Mouse (Mus musculus) CD4-positive, CD25-positive, alpha-beta regulatory T cell, adult 4 months (primary cell): Measurements from ENCODE around the gene Ncf2. TPM values are rescaled to one million over a fixed set of nuclear protein-coding genes. Genes with fewer than 3 reads are reported as not detected.

Experiments
- ATAC-seq: one replicate; pipeline ENCODE4 v1.8.0; 2017
- polyA plus RNA-seq, 2 experiments: library from polyadenylated mRNA; unstranded; fragments of 100-300 nt; shearing (Covaris generic); gene quantifications; one replicate each; pipeline ENCODE4 v1.2.1; 2017

Gene Ncf2
- polyA plus RNA-seq, 2 experiments from 2014 or later = 2.9 to 6.9 TPM

DNA sequence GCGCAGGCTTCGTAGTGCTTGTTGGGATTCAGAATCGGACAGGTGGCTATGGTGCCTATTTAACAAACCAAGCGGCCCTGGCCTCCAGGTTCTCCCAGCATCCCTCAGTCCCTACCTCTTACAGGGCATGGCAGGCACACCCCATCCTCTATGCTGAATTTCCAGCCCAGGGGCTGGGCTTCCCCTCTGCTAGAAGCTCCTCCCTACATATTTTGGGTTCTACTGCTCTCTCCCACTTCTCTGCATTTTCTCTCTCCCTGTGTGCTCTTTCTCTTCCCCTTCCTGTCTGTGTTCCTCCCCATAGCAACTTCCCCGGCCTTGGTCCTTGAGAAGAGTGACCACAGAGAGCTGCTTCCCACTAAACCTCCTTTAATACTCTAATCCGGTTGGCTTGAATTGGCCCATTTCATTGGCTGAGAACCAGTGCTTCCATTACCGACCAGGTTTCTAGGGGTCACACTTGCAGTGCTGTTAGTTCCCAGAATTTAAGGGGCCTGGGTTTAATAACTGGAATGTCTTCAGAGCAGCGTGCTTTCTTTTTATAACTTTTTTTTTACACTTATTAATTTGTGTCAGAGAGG is 3.2 kb upstream of the Ncf2 start:
- ATAC-seq = no peak

DNA sequence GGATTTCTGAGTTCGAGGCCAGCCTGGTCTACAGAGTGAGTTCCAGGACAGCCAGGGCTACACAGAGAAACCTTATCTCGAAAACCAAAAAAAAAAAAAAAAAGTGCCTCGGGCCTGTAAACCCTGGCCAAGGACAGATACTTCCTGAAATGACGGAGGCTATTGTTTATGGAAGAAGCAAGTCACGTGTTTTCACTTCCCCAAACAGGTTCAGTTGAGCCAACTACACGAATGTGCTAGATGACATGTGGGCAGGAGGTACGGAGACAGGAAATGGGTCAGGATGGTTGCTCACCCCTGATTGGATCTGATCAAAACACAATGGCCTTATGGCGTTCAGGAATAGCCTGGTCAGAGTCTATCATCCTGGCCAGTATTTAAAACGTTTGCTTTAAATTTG is 1.9 kb upstream of the Ncf2 start:
- no peak for ATAC-seq

DNA sequence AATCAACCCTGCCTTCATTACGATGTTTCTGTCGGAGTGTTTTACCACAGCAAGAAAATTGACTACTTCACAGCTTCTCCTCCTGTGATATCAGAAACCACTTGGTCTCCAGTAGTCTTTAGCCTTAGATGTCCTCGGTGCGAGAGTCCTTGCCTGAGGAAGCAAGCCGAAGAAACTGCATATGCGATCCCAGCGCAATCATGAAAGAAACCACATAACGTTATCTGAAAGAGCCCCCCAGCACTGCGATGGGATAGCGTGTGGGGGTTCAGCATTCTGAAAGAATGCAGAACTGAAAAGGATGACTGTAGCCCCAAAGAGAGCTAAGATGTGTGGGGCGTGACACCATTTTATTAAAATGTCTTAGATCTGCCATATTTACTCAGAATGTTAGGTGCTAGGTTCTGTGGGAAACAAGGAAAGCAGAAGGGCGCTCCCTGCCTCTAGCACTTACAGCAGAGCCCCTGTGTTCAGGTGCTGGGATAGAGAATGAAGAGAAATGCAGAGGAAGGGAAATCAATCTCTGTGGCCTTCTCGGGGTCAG is 711 bp downstream of the Ncf2 start:
- ATAC-seq = no peak

- ATAC-seq = no peak
Observed at GRCm38 (mm10) chr1:152804907-152805306, 4.9 kb downstream of the Ncf2 start.

- ATAC-seq = no peak
Observed at GRCm38 (mm10) chr1:152807619-152808391, 7.8 kb downstream of the Ncf2 start.

GRCm38 (mm10) chr1:152808392-152808680 is 8.3 kb downstream of the Ncf2 start:
- ATAC-seq = no peak

DNA sequence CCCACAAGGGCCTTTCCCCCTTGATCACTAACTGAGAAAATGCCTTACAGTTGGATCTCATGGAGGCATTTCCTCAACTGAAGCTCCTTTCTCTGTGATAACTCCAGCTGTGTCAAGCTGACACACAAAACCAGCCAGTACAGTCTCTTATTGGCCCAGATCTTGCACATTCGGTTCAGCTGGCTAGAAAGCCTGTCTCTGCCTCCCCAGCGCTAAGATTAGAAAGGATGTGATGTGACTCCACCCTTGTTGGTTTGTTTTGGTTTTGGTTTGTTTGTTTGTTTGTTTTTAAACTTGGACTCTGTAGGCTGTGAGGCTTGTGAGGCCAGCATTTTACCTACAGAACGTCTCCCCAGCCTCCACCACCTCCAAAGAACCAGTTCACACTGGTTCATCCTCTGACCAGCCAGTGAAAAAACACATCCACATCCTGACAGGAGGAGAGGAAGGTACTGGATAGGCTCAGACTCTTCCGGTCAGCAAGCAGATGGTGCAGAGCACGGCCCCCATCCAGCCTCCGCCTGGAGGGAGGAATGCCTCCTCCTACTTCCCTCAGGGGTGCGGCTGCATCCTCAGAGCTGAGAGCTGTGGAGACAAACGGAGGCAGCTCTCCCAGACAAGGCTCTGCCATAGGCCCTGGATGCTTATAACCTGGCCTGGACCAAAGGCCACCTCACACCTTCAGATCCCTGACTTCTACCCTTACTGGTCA is 9.7 kb downstream of the Ncf2 start:
- no peak for ATAC-seq

- no peak for ATAC-seq
Observed at GRCm38 (mm10) chr1:152810533-152811439, 10.8 kb downstream of the Ncf2 start.

- ATAC-seq = no peak
Observed at GRCm38 (mm10) chr1:152815265-152815701, 15.3 kb downstream of the Ncf2 start.

DNA sequence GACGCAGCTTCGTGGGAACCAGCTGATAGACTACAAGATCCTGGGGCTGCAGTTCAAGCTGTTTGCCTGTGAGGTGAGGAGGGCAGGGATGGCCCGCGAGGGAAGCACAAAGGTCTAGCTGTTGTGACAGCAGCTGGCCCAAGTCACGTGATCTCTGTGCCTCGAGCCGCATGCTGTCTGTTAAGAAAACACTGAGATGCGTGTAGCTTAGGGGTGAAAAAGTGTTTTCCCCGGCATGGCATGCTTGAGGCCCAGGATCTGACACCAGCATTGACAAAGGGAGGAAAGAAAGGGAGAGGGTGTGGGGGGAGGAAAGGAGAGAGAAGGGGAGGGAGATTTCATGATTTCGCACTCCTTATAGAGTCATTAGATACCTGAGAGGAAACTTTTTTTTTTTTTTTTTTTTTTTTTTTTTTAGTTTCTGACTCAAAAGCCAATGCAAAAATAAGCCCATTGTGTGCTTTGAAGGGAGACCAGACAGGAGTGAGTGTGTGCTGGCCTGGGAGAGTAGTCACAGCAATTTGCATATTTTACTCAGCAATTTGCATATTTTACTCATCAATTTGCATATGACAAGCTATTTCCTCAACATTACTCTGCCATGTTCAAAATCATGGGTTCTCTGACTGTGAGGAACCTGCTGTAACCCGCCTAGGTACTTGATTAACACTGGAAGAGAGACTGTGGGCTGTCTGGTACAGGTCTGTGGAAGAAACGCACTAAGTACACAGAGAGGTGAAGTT is 17.2 kb downstream of the Ncf2 start:
- ATAC-seq = no peak

DNA sequence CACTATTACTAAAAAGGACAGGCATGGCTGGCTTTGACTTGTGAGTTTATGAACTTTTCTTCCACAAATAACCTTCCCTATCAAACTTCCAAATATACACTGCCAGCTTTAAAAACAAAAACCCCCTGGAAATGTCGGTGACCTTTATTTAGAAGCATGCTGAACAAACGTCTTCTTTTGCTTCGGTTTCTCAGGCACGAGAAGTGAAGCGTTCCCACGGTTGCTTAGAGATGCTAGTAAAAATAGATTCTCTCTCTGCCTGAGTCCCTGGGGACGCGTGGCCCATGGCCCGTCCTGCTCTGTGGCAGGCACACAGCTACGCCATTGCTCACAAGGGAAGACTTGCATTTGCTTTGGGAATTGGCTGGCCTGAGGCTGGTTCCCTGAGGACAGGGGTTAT is 17.8 kb downstream of the Ncf2 start:
- ATAC-seq = no peak

- ATAC-seq = no peak
Observed at GRCm38 (mm10) chr1:152819558-152819957, 19.6 kb downstream of the Ncf2 start.

DNA sequence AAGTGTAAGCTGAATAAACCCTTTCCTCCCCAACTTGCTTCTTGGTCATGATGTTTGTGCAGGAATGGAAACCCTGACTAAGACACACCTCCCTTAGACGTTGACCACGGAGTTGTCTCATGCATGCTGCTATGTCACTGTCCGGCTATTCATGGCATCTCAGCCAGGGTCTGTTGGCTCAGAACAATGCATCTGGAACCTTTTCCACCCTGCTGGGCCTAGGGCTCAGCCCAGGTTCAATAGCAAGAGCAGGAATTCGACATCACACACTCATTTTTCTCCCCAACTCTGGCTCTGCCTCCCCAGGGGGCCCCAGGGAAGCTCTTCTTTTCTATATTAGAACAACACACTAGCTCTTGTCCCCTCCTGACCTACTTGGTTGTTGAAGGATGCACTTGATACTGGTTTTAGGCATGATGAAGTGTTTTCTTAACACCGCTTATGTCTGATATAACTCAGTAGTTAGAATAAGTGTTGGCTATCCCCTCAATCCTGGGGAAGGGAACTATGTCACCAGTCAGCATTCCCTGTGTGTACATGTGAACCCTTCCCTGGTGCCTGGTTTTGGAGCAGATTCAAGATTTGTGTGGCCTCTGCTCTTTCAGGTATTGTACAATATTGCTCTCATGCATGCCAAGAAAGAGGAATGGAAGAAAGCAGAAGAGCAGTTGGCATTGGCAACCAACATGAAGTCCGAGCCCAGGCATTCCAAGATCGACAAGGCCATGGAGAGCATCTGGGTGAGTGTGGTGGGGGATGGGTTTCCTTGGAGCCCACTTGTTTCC is 21.1 kb downstream of the Ncf2 start:
- ATAC-seq = no peak

DNA sequence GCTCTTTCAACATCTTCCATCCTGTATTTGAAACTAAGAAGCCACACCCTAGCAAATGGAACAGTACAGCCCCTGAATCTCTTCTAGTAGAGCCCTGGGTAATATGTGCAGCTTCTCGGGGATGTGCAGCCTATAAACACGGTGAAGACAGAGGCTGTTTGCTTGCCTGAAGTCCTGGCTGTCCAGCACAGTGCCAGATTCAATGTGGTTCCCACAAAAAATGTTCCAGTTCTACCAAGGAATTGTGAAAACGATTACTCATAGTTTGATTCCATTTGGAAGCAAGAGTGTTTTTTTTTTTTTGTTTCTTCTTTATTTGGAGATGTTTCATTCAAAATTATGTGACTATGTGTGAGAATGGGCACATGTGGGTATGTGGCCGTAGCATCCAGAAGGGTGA is 21.8 kb downstream of the Ncf2 start:
- ATAC-seq = no peak

DNA sequence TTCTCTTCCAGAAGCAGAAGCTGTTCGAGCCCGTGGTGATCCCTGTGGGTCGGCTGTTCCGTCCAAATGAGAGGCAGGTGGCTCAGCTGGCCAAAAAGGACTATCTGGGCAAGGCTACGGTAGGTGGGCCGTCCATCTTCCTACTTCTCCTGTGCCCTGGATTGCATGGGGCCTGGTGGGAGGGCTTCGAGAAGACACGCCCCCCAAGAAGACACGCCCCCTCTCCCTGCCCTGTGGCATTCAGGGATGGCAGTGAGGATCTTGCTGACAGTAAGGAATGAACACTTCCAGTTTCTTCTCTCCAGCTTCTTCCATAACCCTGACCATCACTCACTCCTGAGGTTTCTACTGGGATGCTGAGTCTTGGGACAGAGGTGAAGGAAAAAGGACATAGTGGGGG is 24.2 kb downstream of the Ncf2 start:
- ATAC-seq = no peak

DNA sequence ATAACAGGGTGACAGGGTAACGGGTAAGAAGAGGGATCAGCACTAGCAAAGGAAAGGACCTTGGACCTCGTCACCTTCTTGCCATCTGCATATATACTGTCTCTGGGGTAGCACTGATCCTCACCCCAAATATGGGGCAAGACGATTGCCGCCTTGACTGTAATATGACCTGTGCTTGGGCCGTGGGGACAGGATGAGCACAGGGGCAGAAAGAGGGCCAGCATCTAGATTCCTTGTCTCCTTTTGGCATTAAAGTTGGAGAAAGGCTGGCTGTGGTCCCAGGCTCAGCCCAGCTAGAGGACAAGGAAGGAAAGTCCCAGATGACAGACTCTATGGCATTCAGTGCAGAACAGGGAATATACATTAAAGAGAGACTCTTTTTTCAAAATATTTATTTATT is 26.5 kb downstream of the Ncf2 start:
- ATAC-seq = no peak

GRCm38 (mm10) chr1:152828168-152828567 is 28.2 kb downstream of the Ncf2 start:
- no peak for ATAC-seq

- ATAC-seq = no peak
Observed at GRCm38 (mm10) chr1:152828637-152829355, 28.8 kb downstream of the Ncf2 start.

- ATAC-seq = no peak
Observed at GRCm38 (mm10) chr1:152830054-152830453, 30.1 kb downstream of the Ncf2 start.

DNA sequence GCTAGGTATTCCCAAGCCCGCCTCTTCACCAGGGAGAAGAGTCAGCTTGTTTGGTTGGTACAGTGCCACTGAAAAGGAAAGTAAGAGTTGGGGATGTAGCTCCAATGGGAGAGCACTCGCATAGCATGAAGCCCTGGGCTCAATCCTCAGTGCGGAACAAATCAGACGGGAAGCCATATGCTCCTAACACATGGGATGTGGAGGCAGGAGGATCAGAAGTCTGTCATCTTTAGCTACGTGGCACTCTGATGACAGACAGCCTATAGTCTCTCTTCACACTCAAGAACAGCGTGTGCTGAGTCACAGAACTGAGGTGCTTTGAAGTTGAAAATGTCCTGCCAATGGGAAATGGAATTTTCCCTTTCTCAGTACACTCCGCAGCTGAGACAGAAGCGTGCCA is 31.0 kb downstream of the Ncf2 start:
- ATAC-seq = no peak
